Mouse (Mus musculus): ENCODE measurements at regions not wholly inside any gene's neighbourhood (a gene's known extent, or its start where the extent isn't known, plus 50 kb on each side); places are given as distances from the start of the nearest gene placed in this dataset.

DNA sequence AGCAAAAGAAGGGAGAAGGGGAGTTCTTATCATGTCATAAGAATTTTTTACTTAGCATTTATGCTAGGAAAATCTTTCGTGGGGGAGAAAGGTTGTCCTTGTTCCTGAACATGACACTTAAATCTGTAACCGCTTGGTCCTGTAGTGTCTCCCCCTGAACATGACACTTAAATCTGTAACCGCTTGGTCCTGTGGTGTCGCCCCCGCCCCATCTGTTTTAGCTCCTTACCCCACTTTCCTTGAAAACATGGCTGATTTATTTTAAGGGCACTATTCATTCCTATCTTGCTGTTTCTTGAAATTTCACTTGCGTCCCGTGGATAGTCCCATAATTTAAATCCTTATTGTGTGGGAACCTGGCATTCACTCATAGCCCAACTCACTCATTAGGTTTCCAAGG lies 82.2 kb downstream of the Rap2a start:
- intact Hi-C loops (cut with DNase I) = no loop called here
- DNase-seq = no peak

DNA sequence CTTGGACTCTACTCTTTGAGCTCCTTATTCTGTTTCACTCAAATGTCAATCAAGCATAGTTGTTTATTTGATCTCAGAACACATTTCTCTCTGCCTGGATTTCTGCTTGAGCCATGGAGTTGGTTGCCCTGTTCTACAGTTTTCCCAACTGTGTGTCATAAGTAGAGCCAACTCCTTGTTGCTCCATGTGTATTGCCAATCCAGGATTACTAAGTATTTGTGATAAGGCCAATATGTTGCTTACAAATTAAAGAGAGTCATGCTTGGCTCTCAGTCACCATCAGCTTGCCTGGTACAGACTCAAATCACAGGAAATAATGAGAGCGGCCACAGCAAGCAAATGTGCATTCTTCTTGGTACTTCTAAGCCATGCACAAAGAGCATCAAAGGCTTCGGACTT lies 82.7 kb downstream of the Rap2a start:
- DNase-seq = no peak
- intact Hi-C loops (cut with DNase I) = no loop called here

DNA sequence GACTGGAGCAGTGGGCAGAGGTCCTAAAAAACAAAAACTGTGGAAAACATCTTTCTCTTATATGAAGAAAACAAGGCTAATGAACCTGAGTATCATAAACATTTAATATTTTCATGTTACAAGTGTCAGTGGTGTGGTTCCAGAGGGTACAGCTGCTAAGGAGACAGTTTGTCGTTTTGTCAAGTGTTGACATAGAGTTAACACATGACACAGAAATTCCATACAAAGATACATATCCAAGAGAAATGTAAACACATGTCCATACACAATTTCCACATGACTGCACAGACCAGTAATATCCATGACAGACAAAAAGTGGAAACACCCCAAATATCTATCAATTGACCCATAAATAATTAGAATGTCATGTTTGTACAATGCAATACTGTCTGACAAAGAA lies 88.7 kb downstream of the Rap2a start:
- DNase-seq = no peak
- intact Hi-C loops (cut with DNase I) = no loop called here

DNA sequence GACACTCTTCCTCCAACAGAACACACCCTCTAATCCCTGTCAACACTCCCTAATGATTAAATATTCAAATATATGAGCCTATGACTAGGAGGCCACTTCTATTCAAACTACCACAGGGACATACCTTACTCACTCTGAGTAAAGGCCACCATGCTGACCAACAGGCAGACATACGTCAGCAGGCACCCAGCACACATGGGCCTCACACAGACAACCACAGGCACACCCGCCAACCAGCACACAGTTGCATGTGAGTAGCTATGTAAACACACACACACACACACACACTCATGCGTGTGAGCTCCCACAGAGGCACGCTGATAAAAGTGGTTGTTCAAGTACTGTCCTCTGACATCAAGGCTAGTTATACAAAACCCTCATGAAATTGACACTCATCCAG lies 89.8 kb downstream of the Rap2a start:
- intact Hi-C loops (cut with DNase I) = no loop called here
- DNase-seq = no peak

DNA sequence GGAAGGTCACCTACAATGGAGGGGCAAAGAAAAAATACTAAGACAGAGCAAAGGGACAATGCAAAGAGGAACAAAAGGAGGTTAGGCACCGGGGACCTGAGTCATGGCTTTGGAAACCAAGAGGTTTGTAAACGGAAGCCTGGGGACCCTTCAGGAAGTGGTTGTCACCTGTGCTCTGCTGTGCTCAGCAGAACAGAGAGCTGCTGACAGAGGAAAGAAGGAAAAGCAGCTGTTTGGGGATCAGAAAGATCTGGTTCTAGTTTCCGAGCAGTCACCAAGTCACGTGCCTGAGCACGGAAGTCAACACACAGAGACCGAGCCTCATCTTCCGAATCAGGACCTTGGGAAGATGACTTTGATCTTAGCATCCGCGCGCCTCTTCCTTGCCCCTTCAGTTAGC lies 94.0 kb downstream of the Rap2a start:
- intact Hi-C loops (cut with DNase I) = no loop called here

DNA sequence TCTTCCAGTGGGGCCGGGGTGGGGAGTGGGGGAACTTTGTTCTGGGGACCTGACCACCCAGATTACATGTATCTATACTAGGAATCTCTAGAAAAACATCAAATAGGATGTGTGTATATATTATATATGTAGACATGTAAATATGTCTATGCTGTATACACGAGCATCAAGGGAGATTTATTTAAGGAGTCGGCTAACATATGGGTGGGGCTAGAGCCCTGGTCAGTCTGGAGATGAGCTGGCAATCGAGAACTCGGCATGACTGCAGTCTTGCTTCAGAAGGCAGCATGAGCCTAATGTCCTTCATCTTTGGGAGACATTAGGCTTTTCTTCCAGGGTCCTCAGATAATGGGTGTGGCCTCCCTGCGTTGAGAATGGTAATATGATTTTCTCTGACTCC lies 97.0 kb downstream of the Rap2a start:
- intact Hi-C loops (cut with DNase I) = no loop called here
- no peak for DNase-seq

More for the DNA sequence above, 94.0 kb downstream of the Rap2a start:
- no peak for DNase-seq

DNA sequence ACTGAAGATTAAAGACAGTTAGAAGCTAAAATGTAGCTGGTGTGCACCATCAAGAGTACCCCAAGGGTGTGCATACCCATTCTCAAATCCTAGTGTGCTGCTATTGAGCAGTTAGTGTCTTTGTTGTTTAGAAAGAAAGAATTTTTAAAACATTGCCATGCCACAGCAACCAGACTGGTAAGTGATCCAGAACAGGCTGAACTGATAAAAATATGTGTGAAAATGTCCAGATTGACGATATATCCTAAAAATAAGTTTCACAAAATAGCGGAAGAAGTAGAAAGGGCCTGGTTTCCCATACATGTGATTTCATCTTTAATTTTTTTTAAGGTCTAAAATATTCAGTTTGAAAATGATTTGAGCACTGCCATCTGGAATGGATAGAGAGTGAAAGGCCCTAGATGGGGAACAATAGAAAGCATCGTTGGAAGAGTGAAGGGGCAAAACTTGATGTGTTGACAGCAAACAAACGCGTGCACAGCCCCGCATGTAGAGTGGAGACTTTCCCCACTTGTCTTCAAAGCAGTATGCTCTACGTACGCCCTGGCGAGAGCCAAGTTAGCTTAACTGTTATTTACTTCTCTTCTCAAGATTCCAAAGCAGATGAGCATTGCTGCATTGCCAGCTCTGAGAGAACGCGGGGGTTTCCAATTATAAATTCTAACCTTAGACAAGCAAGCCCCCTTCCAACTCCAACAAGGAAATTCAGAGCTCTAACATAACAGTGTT lies 100.3 kb downstream of the Rap2a start:
- no peak for DNase-seq
- intact Hi-C loops (cut with DNase I) = no loop called here

DNA sequence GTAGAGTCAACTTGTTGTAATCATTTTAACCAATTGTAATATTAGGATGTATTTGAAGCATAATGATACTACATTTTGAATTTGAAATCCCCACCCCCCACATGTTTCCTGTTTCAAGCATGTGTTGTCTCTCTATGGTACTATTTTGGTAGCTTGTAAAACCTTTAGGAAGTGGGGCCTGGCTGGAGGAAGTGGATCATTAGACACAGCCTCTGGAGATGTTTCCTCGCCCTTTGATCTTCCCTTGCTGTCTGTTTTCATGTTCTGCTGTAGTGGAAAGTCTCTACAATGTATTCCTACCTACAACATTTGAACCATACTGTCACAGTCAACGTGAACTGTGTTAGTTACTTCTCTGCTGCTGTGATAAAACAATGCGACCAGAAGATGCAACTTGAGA lies 105.6 kb downstream of the Rap2a start:
- intact Hi-C loops (cut with DNase I) = no loop called here
- no peak for DNase-seq

DNA sequence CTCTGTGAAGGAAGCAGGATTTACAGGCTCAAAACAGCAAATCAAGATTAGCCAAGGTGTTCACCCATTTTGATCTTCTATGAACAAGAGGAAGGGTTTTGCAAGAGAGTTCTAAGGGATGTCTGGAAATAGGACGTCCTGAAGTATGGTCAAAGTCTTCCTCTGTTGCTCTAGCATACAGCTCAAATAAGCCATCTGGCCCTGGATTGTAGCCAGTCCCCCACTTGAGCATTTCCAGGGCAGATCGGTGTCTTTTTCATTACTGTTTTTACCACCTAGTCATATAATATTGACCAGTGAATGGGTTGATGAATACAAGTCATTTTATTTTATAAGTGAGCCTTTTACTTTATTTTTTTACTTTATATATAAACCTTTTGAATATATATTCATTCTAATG lies 113.9 kb downstream of the Rap2a start:
- intact Hi-C loops (cut with DNase I) = no loop called here
- peak; percentile 6 for DNase-seq

DNA sequence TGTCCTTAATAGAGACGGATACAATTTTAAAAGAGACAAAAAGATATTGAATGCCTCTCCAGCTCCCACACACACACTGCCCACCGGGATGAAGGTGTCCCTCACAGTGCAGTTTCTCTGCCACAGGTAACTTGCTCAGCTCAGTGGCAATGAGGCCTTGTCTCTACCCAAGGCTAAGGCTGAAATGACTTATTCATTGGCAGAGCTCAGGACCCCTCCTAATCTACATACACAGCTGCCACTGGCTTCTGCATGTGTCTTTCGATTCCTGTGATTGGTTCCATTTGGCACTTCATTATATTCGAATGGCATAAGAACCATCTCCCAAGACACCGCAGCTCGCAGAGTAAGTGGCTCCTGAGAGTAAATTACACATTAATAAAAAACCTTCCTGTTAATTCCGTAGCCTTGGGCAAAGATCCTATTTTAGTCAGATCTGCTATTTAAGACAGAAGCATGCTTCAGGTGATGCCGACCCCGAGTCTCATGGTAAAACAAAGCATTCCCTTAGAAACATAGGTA lies 122.2 kb downstream of the Rap2a start:
- intact Hi-C loops (cut with DNase I) = no loop called here
- DNase-seq = no peak

DNA sequence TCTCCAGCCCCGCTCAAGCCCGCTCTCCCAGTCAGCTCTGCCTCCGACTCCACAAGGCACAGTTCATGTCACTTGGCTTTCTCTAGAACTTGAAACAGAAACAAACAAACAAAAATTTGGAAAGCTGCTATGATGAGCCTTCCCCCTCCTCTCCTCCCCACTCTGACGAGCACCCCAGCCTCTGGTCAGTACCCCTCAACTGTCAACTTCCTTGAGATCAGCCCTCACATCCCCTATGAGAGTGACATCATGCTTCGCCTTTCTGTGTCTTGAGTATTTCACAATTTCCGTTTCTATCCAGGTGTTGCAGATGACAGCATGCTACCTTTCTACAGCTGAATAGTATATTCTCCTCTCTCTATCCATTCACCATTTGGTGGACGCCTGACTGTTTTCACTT lies 123.3 kb downstream of the Rap2a start:
- intact Hi-C loops (cut with DNase I) = no loop called here
- no peak for DNase-seq

DNA sequence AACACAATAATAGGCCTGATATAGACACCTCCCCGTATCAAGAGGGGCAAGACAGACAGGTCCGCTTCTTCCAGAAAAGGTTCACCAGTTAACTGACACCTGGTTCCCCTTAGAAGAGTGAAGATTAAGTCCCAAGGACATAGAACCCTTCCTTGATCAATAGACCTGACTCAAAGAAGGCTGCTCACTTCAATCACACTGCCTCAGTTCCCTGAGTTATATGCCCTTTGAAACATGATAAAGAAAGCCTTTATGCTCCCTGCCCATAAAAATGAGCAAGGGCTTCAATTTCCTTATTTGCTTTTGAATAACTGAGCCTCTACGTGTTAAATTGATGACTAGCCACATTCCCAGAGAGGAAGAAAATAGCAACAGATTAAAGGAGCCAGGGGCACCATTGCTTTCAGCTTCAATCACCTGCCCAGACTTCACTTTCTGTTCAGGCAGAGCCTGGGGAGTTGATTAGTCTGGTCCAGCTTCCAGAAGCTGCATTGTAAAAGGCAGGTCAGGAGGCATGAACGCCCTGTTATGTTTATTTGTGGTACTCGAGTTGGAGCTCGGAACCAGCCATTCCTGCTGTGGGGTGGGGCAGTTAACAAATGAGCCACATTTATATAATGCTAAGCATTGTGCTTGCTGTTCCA lies 125.7 kb downstream of the Rap2a start:
- intact Hi-C loops (cut with DNase I) = no loop called here
- DNase-seq = no peak

DNA sequence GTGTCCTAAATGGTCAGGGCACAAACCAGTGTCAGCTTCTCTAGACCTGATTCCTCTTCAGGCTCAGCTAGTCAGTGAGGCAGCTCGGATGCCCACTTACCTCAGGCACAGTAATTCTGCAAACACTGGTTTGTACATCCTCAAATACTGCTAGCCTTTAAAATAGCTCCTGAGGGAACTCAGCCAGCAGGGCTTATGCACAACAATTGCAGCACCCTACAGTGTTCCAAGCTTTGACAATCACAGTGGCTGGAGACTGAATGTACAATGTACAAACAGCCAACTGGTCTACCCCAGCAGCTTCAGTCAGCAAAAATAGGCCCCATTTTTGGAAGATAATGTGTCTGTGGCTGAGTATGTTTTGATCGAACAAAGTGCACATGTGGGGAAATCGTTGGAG lies 129.6 kb downstream of the Rap2a start:
- DNase-seq = no peak
- intact Hi-C loops (cut with DNase I) = no loop called here

DNA sequence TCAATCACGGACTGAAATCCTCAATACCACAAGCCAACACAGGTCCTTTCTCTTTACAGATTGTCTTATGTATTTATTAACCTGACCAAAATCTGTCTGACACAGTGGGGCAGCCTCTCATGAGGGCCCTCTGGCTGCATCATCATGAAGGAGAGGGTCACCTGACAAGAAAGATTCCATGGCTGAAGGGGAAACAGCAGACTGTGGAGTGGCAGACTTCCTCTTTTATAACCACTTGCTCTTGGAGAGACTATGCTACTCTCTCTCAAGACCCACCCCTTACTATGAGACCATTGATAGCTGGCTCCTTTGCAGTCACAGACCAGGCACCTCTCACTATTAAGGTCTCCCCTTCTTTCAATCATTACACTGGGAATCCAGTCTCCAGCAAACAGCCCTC lies 133.1 kb downstream of the Rap2a start:
- DNase-seq = no peak
- intact Hi-C loops (cut with DNase I) = no loop called here

DNA sequence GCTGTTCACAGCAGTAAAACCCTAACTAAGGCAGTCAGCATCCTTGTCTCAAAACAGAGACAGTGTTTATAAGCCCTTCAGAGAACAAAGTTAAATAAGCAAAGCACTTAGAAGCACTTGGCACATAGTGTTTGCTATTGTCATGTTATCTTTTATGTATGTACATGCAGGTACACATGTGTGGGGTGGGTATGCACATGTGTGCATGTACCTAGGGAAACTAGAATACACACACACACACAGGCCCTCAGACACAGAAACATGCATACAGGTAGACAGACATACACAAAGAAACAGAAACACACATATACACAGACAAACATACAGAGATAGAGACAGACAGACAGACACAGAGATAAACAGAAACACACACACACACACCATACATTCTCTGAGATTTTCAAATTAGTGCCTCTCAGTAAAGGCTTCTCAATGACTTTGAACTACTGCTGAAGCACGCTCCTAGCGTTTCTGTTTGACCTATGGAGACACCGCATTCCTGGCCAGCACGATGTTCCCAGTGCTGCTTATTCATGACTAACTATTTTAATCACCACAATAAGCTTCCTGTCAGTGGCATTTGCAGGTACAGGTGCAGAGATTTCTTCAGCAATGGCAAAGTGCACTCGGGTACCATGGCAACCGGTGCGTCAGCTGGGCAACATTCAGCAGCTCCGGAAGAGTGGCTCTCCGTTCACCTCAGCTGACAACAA lies 148.1 kb downstream of the Rap2a start:
- intact Hi-C loops (cut with DNase I) = no loop called here
- peak; percentile 17 for DNase-seq

DNA sequence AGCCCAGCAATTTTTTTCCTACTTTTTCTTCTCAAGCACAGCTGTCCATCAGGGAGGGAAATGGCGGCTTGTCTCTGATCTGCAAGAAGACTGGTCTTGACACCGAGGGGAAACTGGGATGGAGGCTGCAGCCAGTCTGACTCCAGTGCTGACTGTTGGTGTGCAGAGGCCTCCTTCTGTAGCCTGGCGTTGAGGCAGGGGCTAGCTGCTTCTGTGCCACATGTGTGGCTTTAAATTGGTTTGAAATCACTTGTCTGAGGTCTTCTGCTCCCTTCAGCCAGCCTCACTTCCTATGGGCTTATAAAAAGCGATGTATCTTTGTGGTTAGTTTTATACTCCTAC lies 148.7 kb downstream of the Rap2a start:
- intact Hi-C loops (cut with DNase I) = no loop called here
- DNase-seq = no peak

DNA sequence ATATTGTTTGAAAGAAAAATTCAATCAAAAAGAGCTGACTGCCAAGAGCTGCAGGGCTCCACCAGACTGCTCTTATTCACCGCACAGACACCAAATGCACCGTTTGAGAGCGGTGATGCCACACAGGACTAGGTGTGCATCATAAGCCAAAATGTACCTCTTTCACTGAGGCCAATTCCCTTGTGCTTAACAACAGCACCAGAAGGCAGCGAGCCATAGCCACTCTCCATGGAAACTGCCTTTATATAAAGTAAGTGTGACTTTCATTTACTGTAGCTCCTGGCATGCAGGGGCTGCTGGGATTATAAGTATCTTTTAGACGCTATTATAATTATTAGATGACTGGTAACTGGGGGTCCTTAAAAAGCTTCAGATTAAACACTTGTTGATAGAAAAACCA lies 154.5 kb downstream of the Rap2a start:
- DNase-seq = no peak
- intact Hi-C loops (cut with DNase I) = no loop called here

DNA sequence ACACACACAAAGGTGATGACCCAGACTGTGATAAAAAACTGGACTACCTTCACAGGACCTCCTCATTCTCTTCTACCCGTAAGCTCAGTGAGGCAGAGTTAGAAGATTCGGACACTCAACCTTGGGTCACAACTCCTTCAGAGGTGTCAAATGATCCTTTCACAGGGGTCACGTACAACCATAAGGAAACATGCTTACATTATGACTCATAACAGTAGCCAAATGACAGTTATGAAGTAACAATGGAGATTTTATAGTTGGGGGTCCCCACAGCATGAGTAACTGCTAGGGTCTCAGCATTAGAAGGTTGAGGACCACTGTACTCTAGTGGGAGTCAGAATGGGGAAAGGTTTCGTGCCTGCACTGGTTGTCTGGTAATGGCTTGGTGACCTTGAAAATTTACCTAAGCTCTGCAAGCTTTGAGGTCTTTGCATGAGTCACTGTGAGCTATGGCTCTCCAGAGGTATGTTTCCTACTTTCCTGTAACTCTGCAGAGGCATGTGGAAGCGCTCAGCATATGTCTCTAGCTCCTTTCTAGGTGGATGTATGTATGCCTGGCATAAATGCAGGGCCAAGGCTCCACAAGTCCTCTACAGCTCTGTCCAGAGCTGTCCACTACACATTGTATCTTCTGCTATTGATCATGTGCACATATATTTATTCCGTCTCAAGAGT lies 158.6 kb downstream of the Rap2a start:
- intact Hi-C loops (cut with DNase I) = no loop called here
- DNase-seq = no peak

DNA sequence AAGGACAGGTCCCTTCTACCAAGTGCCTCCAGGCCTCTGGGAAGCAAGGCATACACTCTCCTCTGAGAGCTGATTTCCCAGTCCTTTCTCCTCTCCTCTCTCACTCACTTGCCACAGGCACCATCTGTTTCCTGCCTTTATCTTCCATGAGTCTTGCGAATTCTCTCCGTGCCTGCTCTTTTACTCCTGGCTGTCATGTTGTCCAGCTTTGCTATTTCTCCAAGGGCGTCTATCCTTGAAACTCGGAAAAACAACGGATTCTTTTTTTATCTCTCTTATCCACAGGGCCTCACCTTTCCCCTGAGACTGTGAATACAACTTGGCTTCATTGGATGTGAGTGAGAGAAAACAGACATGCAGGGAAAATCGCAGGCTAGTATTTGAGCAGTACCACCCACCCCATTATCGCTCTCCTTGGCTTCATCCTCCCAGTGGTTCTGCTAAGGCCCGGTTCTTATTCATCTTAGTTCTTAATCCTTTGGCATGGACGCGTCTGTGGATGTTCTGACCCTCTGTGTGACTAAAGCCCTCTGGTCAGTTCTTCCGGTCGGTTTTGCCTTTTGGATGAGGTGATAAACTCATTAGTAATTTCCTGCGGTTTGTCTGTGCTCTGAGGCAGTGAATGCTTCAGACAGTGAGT lies 159.4 kb downstream of the Rap2a start:
- intact Hi-C loops (cut with DNase I) = no loop called here
- DNase-seq = no peak

DNA sequence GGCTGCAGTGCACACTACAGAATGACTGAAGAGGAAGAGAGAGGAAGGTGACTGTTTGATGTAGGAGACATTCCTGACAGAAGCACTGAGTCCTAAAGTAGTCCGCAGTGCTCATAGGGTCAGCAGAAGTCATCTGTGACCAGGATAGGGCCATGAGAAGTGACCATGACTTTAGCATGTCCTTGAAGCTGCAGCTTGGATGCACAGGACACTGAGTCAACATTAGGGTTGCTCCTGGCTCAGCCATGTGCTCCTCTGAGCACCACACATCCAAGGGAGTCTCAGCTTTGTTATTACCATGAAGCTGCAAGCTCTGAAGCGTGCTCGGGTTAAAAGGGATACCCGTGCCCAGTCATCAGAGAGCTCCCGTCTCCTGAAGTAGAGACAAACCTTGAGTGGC lies 164.3 kb downstream of the Rap2a start:
- intact Hi-C loops (cut with DNase I) = no loop called here

DNA sequence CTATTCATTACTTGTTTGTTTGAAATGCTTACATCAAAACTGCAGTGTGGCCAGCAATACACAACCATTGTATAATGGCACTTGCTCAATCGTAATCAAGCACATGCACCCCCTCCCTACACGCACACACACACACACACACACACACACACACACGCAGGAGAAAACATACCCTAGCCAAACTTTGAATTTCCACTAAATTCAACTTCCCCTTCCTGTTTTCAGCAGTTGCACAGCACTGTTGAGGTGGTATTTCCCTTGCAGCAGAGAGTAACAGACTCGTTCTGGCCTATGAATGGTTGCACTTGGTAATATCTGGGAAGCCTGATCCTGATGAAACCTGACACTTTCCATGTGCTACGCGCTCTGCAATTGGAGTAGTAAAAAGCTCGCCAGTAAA lies 173.8 kb downstream of the Rap2a start:
- intact Hi-C loops (cut with DNase I) = loop anchor here (10.0 kb wide), 1 partner anchor 577 kb away; no protein-coding TSS in a partner anchor
- no peak for DNase-seq

More for the DNA sequence above, 164.3 kb downstream of the Rap2a start:
- no peak for DNase-seq

Data from left cerebral cortex, postnatal 4 days (tissue).